Mouse (Mus musculus) adrenal gland, postnatal 14 days (tissue): ENCODE results near the gene Rprd1b. TPM values are rescaled to one million over a fixed set of nuclear protein-coding genes. Genes with fewer than 3 reads are reported as not detected.
"Not testable (repeated sequence)": the region's sequence is repeated elsewhere in the genome, so short reads cannot be mapped to it uniquely, and the experiment has no call there.

Experiments
- DNase-seq: peaks from one replicate; pipeline ENCODE4 v3.0.0; 2021; ENCODE audit warnings: mixed read lengths
- total RNA-seq: library from RNA; stranded (reverse); gene quantifications from 2 replicates; pipeline ENCODE4 v1.2.3, GENCODE M21; 2021

The Rprd1b gene
- total RNA-seq, 1 experiment from 2014 or later: 31.5 TPM

GRCm38 (mm10) chr2:158040396-158040795 lies 12.1 kb downstream of the Rprd1b start:
- DNase-seq: no peak

- no peak for DNase-seq
Measured at GRCm38 (mm10) chr2:158043504-158043903, 15.2 kb downstream of the Rprd1b start.

- no peak for DNase-seq
Measured at GRCm38 (mm10) chr2:158046186-158046585, 17.9 kb downstream of the Rprd1b start.

- peak; percentile 67 for DNase-seq
Measured at GRCm38 (mm10) chr2:158047903-158048302, 19.6 kb downstream of the Rprd1b start.

- DNase-seq: no peak
Measured at GRCm38 (mm10) chr2:158048718-158049117, 20.4 kb downstream of the Rprd1b start.

- DNase-seq: no peak
Measured at GRCm38 (mm10) chr2:158050116-158050515, 21.8 kb downstream of the Rprd1b start.

GRCm38 (mm10) chr2:158054596-158054995 lies 26.3 kb downstream of the Rprd1b start:
- DNase-seq: no peak

GRCm38 (mm10) chr2:158055383-158055782 lies 27.1 kb downstream of the Rprd1b start:
- not testable (repeated sequence) for DNase-seq

- no peak for DNase-seq
Measured at GRCm38 (mm10) chr2:158057030-158057429, 28.7 kb downstream of the Rprd1b start.

GRCm38 (mm10) chr2:158058534-158058933 lies 30.2 kb downstream of the Rprd1b start:
- peak; percentile 35 for DNase-seq

GRCm38 (mm10) chr2:158059666-158060105 lies 31.4 kb downstream of the Rprd1b start:
- DNase-seq: no peak

- no peak for DNase-seq
Measured at GRCm38 (mm10) chr2:158063036-158063435, 34.7 kb downstream of the Rprd1b start.

GRCm38 (mm10) chr2:158064571-158065048 lies 36.3 kb downstream of the Rprd1b start:
- no peak for DNase-seq

GRCm38 (mm10) chr2:158065064-158065463 lies 36.8 kb downstream of the Rprd1b start:
- DNase-seq: no peak

- no peak for DNase-seq
Measured at GRCm38 (mm10) chr2:158066456-158066855, 38.2 kb downstream of the Rprd1b start.

GRCm38 (mm10) chr2:158067260-158067824 lies 39.0 kb downstream of the Rprd1b start:
- no peak for DNase-seq

GRCm38 (mm10) chr2:158068444-158068971 lies 40.2 kb downstream of the Rprd1b start:
- DNase-seq: no peak

GRCm38 (mm10) chr2:158070885-158071632 lies 42.8 kb downstream of the Rprd1b start:
- DNase-seq: peak; percentile 41

GRCm38 (mm10) chr2:158071633-158071995 lies 43.3 kb downstream of the Rprd1b start:
- no peak for DNase-seq

GRCm38 (mm10) chr2:158074835-158075234 lies 46.5 kb downstream of the Rprd1b start:
- no peak for DNase-seq

GRCm38 (mm10) chr2:158076690-158077089 lies 48.4 kb downstream of the Rprd1b start:
- DNase-seq: no peak

- DNase-seq: no peak
Measured at GRCm38 (mm10) chr2:158077981-158078380, 49.7 kb downstream of the Rprd1b start.

- DNase-seq: peak; percentile 31
Measured at GRCm38 (mm10) chr2:158078971-158079370, 50.7 kb downstream of the Rprd1b start.
